Mouse (Mus musculus) midbrain, embryonic 15.5 days (tissue): ENCODE measurements around the gene Proser2. TPM values are rescaled to one million over a fixed set of nuclear protein-coding genes. Genes with fewer than 3 reads are reported as not detected.

ENCODE experiments used
- ATAC-seq: fragments of 200-750 bp; cut with Nextera tagmentation; replicated peaks from 2 replicates; pipeline ENCODE4 v1.8.0; 2017; ENCODE audit warnings: moderate TSS enrichment
- H3K27ac ChIP-seq: fragments of 300-500 bp; sonication (generic); 2 replicates; pipeline ENCODE4 v1.5.1; 2015; ENCODE audit warnings: mild to moderate bottlenecking, inconsistent platforms
- H3K27me3 ChIP-seq: fragments of 300-500 bp; sonication (generic); replicated peaks from 2 replicates; pipeline ENCODE4 v1.6.1; 2015; ENCODE audit warnings: inconsistent platforms
- H3K36me3 ChIP-seq: fragments of 300-500 bp; sonication (generic); replicated peaks from 2 replicates; pipeline ENCODE4 v1.6.1; 2015; ENCODE audit warnings: inconsistent platforms
- H3K4me1 ChIP-seq: fragments of 300-500 bp; sonication (generic); 2 replicates; pipeline ENCODE4 v1.6.1; 2015; ENCODE audit warnings: inconsistent platforms
- H3K4me2 ChIP-seq: fragments of 300-500 bp; sonication (generic); 2 replicates; pipeline ENCODE4 v1.6.1; 2015; ENCODE audit warnings: inconsistent platforms, mild to moderate bottlenecking, moderate library complexity
- H3K4me3 ChIP-seq: fragments of 300-500 bp; sonication (generic); 2 replicates; pipeline ENCODE4 v1.5.1; 2015; ENCODE audit warnings: mild to moderate bottlenecking, inconsistent platforms
- H3K9ac ChIP-seq: fragments of 300-500 bp; sonication (generic); 2 replicates; pipeline ENCODE4 v1.6.1; 2015; ENCODE audit warnings: mild to moderate bottlenecking, inconsistent platforms
- H3K9me3 ChIP-seq: fragments of 300-500 bp; sonication (generic); 2 replicates; pipeline ENCODE4 v1.6.1; 2016; ENCODE audit warnings: inconsistent platforms
- WGBS: fragments of 180-500 bp; shearing (Covaris S2); methylation state at CpG from one replicate; pipeline ENCODE4 v1.1.7; 2015; ENCODE audit warnings: mixed read lengths; 5-methylcytosine and 5-hydroxymethylcytosine counted together
- polyA plus RNA-seq: library from polyadenylated mRNA; unstranded; fragments of >200 nt; fragmentation: Nextera tagmentation; extraction: Ambion mirVana; gene quantifications from 2 replicates; pipeline ENCODE4 v1.2.1, GENCODE M21; 2015

Proser2 gene
- 6.3 and 6.8 TPM in 2 replicates for polyA plus RNA-seq

- Histone ChIP-seq H3K4me1 (peaks cover 8% of the 10 kb centered on the region; the same call in 1 of the 2 replicates), H3K27ac (no peak within 1 kb of the TSS), H3K4me2 (peak within 1 kb of the TSS; percentile 99), H3K9ac (peak within 1 kb of the TSS; percentile 67), H3K9me3 (no peaks in the 10 kb centered on the region), H3K27me3 (peaks cover 16% of the 10 kb centered on the region), H3K4me3 (peak within 1 kb of the TSS; percentile 90), H3K36me3 (no peaks in the 10 kb centered on the region)
- ATAC-seq: peak; percentile 96
- under 1% methylated on average over 83 of the region's 83 CpGs for WGBS
Measured at GRCm38 (mm10) chr2:6129555-6130355, at the start of gene Proser2. Gene Proser2, minus strand, starts transcription at chr2:6130211.

GRCm38 (mm10) chr2:6179749-6180117 is 49.7 kb upstream of the Proser2 start:
- Histone ChIP-seq H3K4me3 (no peak overlapping the region), H3K27me3 (no peaks in the 10 kb centered on the region), H3K9me3 (no peaks in the 10 kb centered on the region), H3K4me2 (no peak overlapping the region), H3K27ac (no peak overlapping the region), H3K36me3 (no peaks in the 10 kb centered on the region), H3K9ac (no peak overlapping the region), H3K4me1 (no peaks in the 10 kb centered on the region)
- ATAC-seq: no peak
- WGBS: 74% methylated on average over 1 of the region's 1 CpGs

GRCm38 (mm10) chr2:6178901-6179748 is 49.1 kb upstream of the Proser2 start:
- no peak overlapping the region for H3K9ac ChIP-seq
- 86% methylated on average over 16 of the region's 16 CpGs for WGBS
- H3K27me3 ChIP-seq: no peaks in the 10 kb centered on the region
- H3K4me3 ChIP-seq: no peak overlapping the region
- H3K4me2 ChIP-seq: no peak overlapping the region
- H3K36me3 ChIP-seq: no peaks in the 10 kb centered on the region
- H3K27ac ChIP-seq: no peak overlapping the region
- no peaks in the 10 kb centered on the region for H3K9me3 ChIP-seq
- ATAC-seq: no peak
- no peaks in the 10 kb centered on the region for H3K4me1 ChIP-seq

- Histone ChIP-seq H3K9ac (no peak overlapping the region), H3K36me3 (no peaks in the 10 kb centered on the region), H3K4me3 (no peak overlapping the region), H3K27ac (no peak overlapping the region), H3K9me3 (no peaks in the 10 kb centered on the region), H3K27me3 (no peaks in the 10 kb centered on the region), H3K4me2 (no peak overlapping the region), H3K4me1 (no peaks in the 10 kb centered on the region)
- 57% methylated on average over 3 of the region's 3 CpGs for WGBS
- ATAC-seq: no peak
Measured at GRCm38 (mm10) chr2:6173013-6173412, 43.0 kb upstream of the Proser2 start.

GRCm38 (mm10) chr2:6168560-6168959 is 38.5 kb upstream of the Proser2 start:
- WGBS: 89% methylated on average over 2 of the region's 2 CpGs
- no peak for ATAC-seq
- Histone ChIP-seq H3K9me3 (no peaks in the 10 kb centered on the region), H3K4me1 (no peaks in the 10 kb centered on the region), H3K4me3 (no peak overlapping the region), H3K27ac (no peak overlapping the region), H3K27me3 (no peaks in the 10 kb centered on the region), H3K9ac (no peak overlapping the region), H3K4me2 (no peak overlapping the region), H3K36me3 (no peaks in the 10 kb centered on the region)

- H3K9ac ChIP-seq: no peak overlapping the region
- H3K4me2 ChIP-seq: no peak overlapping the region
- no peak; the same call in 1 of the 2 replicates for ATAC-seq
- 31% methylated on average over 5 of the region's 5 CpGs for WGBS
- no peaks in the 10 kb centered on the region for H3K36me3 ChIP-seq
- H3K9me3 ChIP-seq: no peaks in the 10 kb centered on the region
- no peaks in the 10 kb centered on the region for H3K4me1 ChIP-seq
- no peaks in the 10 kb centered on the region for H3K27me3 ChIP-seq
- H3K4me3 ChIP-seq: no peak overlapping the region
- no peak overlapping the region for H3K27ac ChIP-seq
Measured at GRCm38 (mm10) chr2:6167843-6168558, 38.0 kb upstream of the Proser2 start.

- H3K27me3 ChIP-seq: no peaks in the 10 kb centered on the region
Measured at GRCm38 (mm10) chr2:6165771-6166170, 35.8 kb upstream of the Proser2 start.

GRCm38 (mm10) chr2:6164606-6165290 is 34.7 kb upstream of the Proser2 start:
- no peak overlapping the region for H3K4me2 ChIP-seq
- ATAC-seq: no peak
- no peaks in the 10 kb centered on the region for H3K27me3 ChIP-seq
- no peaks in the 10 kb centered on the region for H3K9me3 ChIP-seq
- no peaks in the 10 kb centered on the region for H3K4me1 ChIP-seq
- 72% methylated on average over 16 of the region's 16 CpGs for WGBS
- H3K9ac ChIP-seq: no peak overlapping the region
- no peak overlapping the region for H3K4me3 ChIP-seq
- no peak overlapping the region for H3K27ac ChIP-seq
- no peaks in the 10 kb centered on the region for H3K36me3 ChIP-seq

More at GRCm38 (mm10) chr2:6165771-6166170, 35.8 kb upstream of the Proser2 start:
- no peak overlapping the region for H3K9ac ChIP-seq
- H3K9me3 ChIP-seq: no peaks in the 10 kb centered on the region
- no peaks in the 10 kb centered on the region for H3K4me1 ChIP-seq
- no peak for ATAC-seq
- H3K4me2 ChIP-seq: no peak overlapping the region
- no peaks in the 10 kb centered on the region for H3K36me3 ChIP-seq
- 82% methylated on average over 6 of the region's 6 CpGs for WGBS
- no peak overlapping the region for H3K27ac ChIP-seq
- no peak overlapping the region for H3K4me3 ChIP-seq

- 77% methylated on average over 6 of the region's 6 CpGs for WGBS
- no peak overlapping the region for H3K4me2 ChIP-seq
- H3K27ac ChIP-seq: no peak overlapping the region
- no peaks in the 10 kb centered on the region for H3K4me1 ChIP-seq
- H3K27me3 ChIP-seq: no peaks in the 10 kb centered on the region
- no peaks in the 10 kb centered on the region for H3K36me3 ChIP-seq
- H3K4me3 ChIP-seq: no peak overlapping the region
- no peak for ATAC-seq
- no peak overlapping the region for H3K9ac ChIP-seq
- no peaks in the 10 kb centered on the region for H3K9me3 ChIP-seq
Measured at GRCm38 (mm10) chr2:6162366-6163040, 32.5 kb upstream of the Proser2 start.

GRCm38 (mm10) chr2:6159735-6160134 is 29.7 kb upstream of the Proser2 start:
- Histone ChIP-seq H3K27me3 (no peaks in the 10 kb centered on the region), H3K36me3 (no peaks in the 10 kb centered on the region), H3K4me1 (no peaks in the 10 kb centered on the region), H3K4me3 (no peak overlapping the region), H3K27ac (no peak overlapping the region), H3K9me3 (no peaks in the 10 kb centered on the region), H3K9ac (no peak overlapping the region), H3K4me2 (no peak overlapping the region)
- WGBS: 50% methylated on average over 2 of the region's 2 CpGs
- no peak for ATAC-seq

- 93% methylated on average over 9 of the region's 9 CpGs for WGBS
- H3K9ac ChIP-seq: no peak overlapping the region
- no peaks in the 10 kb centered on the region for H3K27me3 ChIP-seq
- H3K36me3 ChIP-seq: no peaks in the 10 kb centered on the region
- no peaks in the 10 kb centered on the region for H3K9me3 ChIP-seq
- H3K4me3 ChIP-seq: no peak overlapping the region
- H3K4me2 ChIP-seq: no peak overlapping the region
- no peak for ATAC-seq
- H3K27ac ChIP-seq: no peak overlapping the region
- no peaks in the 10 kb centered on the region for H3K4me1 ChIP-seq
Measured at GRCm38 (mm10) chr2:6159219-6159618, 29.2 kb upstream of the Proser2 start.
